Mouse (Mus musculus) spleen, embryonic (tissue): ENCODE data around the gene Hbq1a.

Experiments
- CTCF ChIA-PET: fragments of 350-600 bp; sonication (Branson Sonifier 250); formaldehyde crosslinking; loops from one replicate; lab custom pipeline; 2022; lab: Charles Lee

Hbq1a gene

DNA sequence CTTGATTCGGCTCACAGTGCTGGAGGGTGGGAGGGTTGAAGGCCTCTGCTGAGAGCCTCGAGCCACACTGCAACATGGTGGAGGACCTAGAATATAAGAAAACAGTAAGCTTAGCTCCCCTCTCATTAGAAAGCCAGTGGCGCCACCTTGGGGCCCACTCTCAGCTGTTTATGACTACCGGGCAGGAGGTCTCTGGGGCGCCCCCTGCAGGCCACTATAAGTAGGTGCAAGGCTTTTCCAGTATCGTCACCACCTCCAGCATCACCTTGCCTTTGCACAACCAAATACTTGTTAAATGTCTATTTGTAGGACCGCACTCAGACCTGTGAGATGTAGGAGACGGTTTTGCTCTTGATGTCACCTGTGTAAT is 21.3 kb downstream of the Hbq1a start:
- CTCF ChIA-PET: interaction anchor here (0.6 to 0.8 kb wide), 2 partner anchors 67 to 863 kb away, joined by 3 read pairs; no protein-coding TSS in a partner anchor

DNA sequence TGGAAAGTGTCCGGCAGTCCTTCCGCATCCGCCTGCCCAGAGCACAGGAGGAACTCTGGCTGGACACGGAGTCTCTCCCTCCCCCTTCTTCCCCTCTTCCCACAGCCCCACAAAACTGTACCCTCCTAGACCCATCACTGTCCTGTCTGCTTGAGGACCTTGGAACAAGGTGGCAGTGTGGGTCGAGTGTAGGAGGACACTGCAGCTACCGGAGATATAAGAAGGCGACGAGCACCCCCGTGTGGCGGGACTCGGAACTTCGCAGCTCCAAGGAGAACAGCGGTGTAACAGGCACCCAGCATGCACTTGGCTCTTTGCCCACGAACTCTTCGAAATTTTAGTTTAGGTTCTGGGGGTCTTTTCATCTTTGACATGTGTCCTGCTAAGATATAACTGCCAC is 24.7 kb downstream of the Hbq1a start:
- CTCF ChIA-PET: no interaction called here

GRCm38 (mm10) chr11:32331075-32331474 is 31.2 kb downstream of the Hbq1a start:
- CTCF ChIA-PET: no interaction called here

- CTCF ChIA-PET: no interaction called here
Measured at GRCm38 (mm10) chr11:32331861-32332260, 32.0 kb downstream of the Hbq1a start.

- CTCF ChIA-PET: interaction anchor here (0.6 kb wide), 1 partner anchor 345 kb away, joined by 3 read pairs; no protein-coding TSS in a partner anchor
Measured at GRCm38 (mm10) chr11:32333235-32333634, 33.4 kb downstream of the Hbq1a start.

- CTCF ChIA-PET: no interaction called here
Measured at GRCm38 (mm10) chr11:32336435-32336907, 36.6 kb downstream of the Hbq1a start.

DNA sequence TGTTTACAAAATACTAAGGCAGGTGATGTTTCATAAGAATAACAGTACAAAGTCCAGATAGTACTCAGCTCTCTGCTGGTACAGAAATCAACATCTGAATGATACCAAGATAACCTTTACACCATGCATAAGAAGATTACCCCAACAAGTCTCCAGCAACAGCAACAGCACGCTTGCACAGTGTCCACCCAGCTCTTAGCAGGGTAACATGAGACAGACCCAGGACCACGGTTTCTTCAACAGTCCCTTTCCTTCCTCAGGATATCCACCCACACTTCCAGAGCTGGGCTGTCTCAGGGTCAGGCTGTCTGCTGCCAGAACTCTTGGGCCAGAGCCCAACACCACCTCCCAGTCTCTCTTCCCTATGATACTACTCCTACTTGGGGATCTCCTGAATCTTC is 39.3 kb downstream of the Hbq1a start:
- CTCF ChIA-PET: no interaction called here

- CTCF ChIA-PET: no interaction called here
Measured at GRCm38 (mm10) chr11:32340476-32341473, 40.9 kb downstream of the Hbq1a start.

DNA sequence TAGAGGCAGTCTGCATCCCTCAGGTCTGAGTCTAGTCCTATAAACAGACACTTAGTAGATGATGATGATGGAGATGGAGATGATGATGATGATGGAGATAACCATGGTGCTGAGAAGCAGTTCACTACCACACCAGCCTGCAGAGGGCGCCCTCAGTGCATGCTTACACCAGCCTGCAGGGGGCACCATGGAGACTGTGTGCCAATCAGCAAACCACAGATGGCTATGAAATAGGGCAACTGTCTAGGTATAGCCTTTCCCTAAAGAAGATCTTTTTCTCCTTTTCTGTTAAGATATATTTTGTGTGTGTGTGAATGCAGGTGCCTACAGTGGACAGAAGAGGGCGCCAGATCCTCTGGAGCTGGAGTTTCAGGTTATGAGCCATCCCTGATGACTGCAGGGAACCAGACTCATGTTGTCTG is 42.9 kb downstream of the Hbq1a start:
- CTCF ChIA-PET: no interaction called here

- CTCF ChIA-PET: no interaction called here
Measured at GRCm38 (mm10) chr11:32343350-32343749, 43.5 kb downstream of the Hbq1a start.

- CTCF ChIA-PET: no interaction called here
Measured at GRCm38 (mm10) chr11:32345504-32346297, 45.8 kb downstream of the Hbq1a start.

DNA sequence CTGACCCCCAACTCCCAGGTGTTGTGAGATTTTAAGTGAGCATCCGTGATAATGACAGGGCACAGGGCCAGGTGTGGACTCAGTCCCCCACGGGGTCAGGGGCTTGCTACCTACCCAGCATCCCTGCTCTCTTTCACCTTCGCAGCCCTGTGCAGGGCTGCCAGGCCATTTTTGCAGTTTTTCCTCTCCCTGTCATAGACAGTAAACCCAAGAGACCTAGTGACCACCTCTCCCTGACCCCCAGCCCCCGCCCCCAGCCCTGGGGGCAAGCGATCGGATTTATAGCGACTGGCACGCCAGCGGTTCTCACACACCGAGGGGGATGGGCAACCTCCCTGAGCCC is 47.4 kb downstream of the Hbq1a start:
- CTCF ChIA-PET: no interaction called here

DNA sequence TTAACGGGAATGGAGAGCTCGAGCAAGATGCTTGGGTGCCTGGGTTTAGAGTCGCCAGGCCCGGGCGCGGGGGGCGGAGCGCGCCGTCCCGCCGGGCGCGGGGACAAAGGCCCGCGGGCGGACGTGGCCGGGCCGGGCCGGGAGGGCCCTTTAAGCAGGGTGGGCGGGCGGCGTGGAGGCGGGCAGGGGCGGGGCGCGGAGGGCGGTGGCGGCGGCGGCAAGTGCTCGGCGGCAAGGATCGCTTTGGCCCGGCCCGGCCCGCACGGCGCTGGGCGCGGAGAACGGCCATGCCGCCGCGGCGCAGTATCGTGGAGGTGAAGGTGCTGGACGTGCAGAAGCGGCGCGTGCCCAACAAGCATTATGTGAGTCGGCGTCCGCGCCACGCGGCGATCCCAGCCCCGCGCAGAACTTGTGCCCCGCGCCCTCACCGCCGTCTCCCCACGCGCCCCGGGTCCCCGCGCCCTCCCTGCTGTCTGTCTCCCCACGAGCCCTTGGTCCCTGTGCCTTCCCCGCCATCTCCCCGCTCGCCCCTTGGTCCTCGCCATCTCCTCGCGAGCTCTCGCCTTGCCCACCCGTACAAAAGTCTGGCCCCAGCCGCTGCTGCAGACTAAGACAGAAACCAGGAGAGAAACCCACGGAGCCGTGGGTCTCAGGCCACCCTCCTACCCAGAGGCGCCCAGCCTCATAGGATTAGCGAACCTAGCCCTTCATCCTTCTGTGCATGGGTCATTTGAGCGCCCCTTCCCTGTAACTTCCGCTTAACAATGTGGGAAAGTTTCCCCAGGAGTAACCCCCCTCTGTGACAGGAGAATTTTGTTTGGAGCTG is 48.0 kb downstream of the Hbq1a start, which contains the start of gene Sh3pxd2b:
Gene Sh3pxd2b, plus strand, starts transcription at position 214 of the 826 bp plus-strand sequence.
- CTCF ChIA-PET: no interaction called here

- CTCF ChIA-PET: no interaction called here
Measured at GRCm38 (mm10) chr11:32348433-32349283, 48.8 kb downstream of the Hbq1a start.

- CTCF ChIA-PET: interaction anchor here (0.5 kb wide), 1 partner anchor 58 kb away, joined by 3 read pairs; no protein-coding TSS in a partner anchor
Measured at GRCm38 (mm10) chr11:32349284-32349953, 49.5 kb downstream of the Hbq1a start.
